Mouse (Mus musculus): ENCODE results near the gene Faap24. TPM values are rescaled to one million over a fixed set of nuclear protein-coding genes. Genes with fewer than 3 reads are reported as not detected.

Gene Faap24
- polyA plus RNA-seq, 1 experiment from 2014 or later: 19.2 TPM

- whole genome bisulfite sequencing: 39% methylated on average over 2 of the region's 2 CpGs
- Histone ChIP-seq H3K9me3 (no peaks in the 10 kb centered on the region), H3K4me1 (replicated peaks) (peaks cover 6% of the 10 kb centered on the region; the same call in 1 of the 2 replicates), H3K4me2 (no peak overlapping the region), H3K4me3 (no peak overlapping the region), H3K27me3 (no peaks in the 10 kb centered on the region), H3K9ac (no peak overlapping the region), H3K36me3 (no peaks in the 10 kb centered on the region), H3K27ac (replicated peaks) (no peak overlapping the region)
- no peak for ATAC-seq (ENCODE audit: low read depth)
Measured at GRCm38 (mm10) chr7:35382706-35383353, 13.8 kb downstream of the Faap24 start.

DNA sequence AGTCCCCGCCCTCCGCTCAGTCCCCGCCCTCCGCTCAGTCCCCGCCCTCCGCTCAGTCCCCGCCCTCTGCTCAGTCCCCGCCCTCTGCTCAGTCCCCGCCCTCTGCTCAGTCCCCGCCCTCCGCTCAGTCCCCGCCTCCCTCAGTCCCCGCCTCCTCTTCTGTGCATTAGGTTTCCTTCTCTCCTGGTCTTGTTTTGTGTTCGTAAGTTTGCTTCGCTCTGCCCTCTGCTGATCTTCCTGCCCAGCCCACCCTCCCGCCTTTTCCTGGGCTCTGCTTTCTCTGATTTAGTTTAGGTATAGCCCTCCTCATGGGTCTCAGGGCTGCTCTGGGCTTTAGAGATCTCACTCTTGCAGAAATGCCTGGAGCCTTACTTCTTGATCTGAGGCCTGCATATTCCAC lies 14.8 kb downstream of the Faap24 start:
- peaks cover 6% of the 10 kb centered on the region; the same call in 1 of the 2 replicates for H3K4me1 ChIP-seq (replicated peaks)
- H3K27ac ChIP-seq (replicated peaks): no peak overlapping the region
- no peaks in the 10 kb centered on the region for H3K9me3 ChIP-seq
- H3K4me3 ChIP-seq: no peak overlapping the region
- H3K4me2 ChIP-seq: no peak overlapping the region
- 56% methylated on average over 16 of the region's 16 CpGs for WGBS
- H3K36me3 ChIP-seq: no peaks in the 10 kb centered on the region
- no peak for ATAC-seq (ENCODE audit: low read depth)
- H3K27me3 ChIP-seq: no peaks in the 10 kb centered on the region
- H3K9ac ChIP-seq: no peak overlapping the region

DNA sequence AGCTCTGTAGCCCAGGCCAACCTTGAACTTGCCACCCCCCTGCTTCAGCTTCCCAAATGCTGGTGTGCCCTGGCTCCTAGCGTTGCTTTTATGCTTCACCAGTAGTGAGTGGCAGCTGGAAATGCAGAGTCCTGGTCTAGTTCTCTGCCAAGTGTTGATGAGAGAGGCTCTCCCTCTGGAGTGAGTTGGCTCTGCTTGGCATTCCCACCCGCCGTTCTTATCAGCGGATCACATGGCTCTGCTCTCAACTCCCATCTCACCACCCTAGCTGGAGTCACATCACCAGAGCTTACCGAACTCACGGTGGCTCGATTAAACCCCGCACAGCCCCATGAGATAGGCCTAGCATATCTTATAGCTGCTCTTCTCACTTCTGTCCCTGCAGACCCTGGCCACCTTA lies 16.3 kb downstream of the Faap24 start:
- 90% methylated on average over 8 of the region's 8 CpGs for WGBS
- no peak for ATAC-seq (ENCODE audit: low read depth)
- H3K36me3 ChIP-seq: no peaks in the 10 kb centered on the region

GRCm38 (mm10) chr7:35379492-35380119 lies 17.0 kb downstream of the Faap24 start:
- peak; percentile 61; the same call in 1 of the 2 replicates for ATAC-seq (ENCODE audit: low read depth)
- Histone ChIP-seq H3K9me3 (no peaks in the 10 kb centered on the region), H3K4me1 (replicated peaks) (peaks cover 6% of the 10 kb centered on the region; the same call in 1 of the 2 replicates), H3K4me3 (no peak overlapping the region), H3K27ac (replicated peaks) (no peak overlapping the region), H3K9ac (no peak overlapping the region), H3K4me2 (no peak overlapping the region), H3K36me3 (no peaks in the 10 kb centered on the region), H3K27me3 (no peaks in the 10 kb centered on the region)
- WGBS: 43% methylated on average over 16 of the region's 16 CpGs

More for the DNA sequence above, 16.3 kb downstream of the Faap24 start:
- Histone ChIP-seq H3K4me3 (no peak overlapping the region), H3K27ac (replicated peaks) (no peak overlapping the region), H3K4me1 (replicated peaks) (peaks cover 6% of the 10 kb centered on the region; the same call in 1 of the 2 replicates), H3K27me3 (no peaks in the 10 kb centered on the region), H3K4me2 (no peak overlapping the region), H3K9me3 (no peaks in the 10 kb centered on the region), H3K9ac (no peak overlapping the region)

- Histone ChIP-seq H3K36me3 (no peaks in the 10 kb centered on the region), H3K4me3 (no peak overlapping the region), H3K9ac (0 out of 2 replicates have a peak overlapping the region, but pooled peaks have one; percentile 17), H3K27ac (replicated peaks) (no peak overlapping the region), H3K4me2 (no peak overlapping the region), H3K4me1 (replicated peaks) (peaks cover 6% of the 10 kb centered on the region; the same call in 1 of the 2 replicates), H3K27me3 (no peaks in the 10 kb centered on the region), H3K9me3 (no peaks in the 10 kb centered on the region)
- no peak for ATAC-seq (ENCODE audit: low read depth)
- WGBS: 88% methylated on average over 9 of the region's 9 CpGs
Measured at GRCm38 (mm10) chr7:35376623-35377022, 20.0 kb downstream of the Faap24 start.

- Histone ChIP-seq H3K9me3 (0 out of 2 replicates have a peak, but pooled peaks cover 3% of the 10 kb centered on the region), H3K4me3 (no peak overlapping the region), H3K27ac (replicated peaks) (no peak overlapping the region), H3K4me1 (replicated peaks) (peaks cover 9% of the 10 kb centered on the region; the same call in 1 of the 2 replicates), H3K4me2 (no peak overlapping the region), H3K36me3 (no peaks in the 10 kb centered on the region), H3K27me3 (no peaks in the 10 kb centered on the region), H3K9ac (no peak overlapping the region)
- ATAC-seq (ENCODE audit: low read depth): no peak
- WGBS: 88% methylated on average over 7 of the region's 7 CpGs
Measured at GRCm38 (mm10) chr7:35374265-35374664, 22.4 kb downstream of the Faap24 start.

GRCm38 (mm10) chr7:35373146-35373989 lies 23.3 kb downstream of the Faap24 start:
- H3K27me3 ChIP-seq: no peaks in the 10 kb centered on the region
- H3K9ac ChIP-seq: no peak overlapping the region
- H3K4me3 ChIP-seq: no peak overlapping the region
- 0 out of 2 replicates have a peak, but pooled peaks cover 8% of the 10 kb centered on the region for H3K9me3 ChIP-seq
- H3K36me3 ChIP-seq: no peaks in the 10 kb centered on the region
- ATAC-seq (ENCODE audit: low read depth): no peak
- H3K4me2 ChIP-seq: no peak overlapping the region
- 69% methylated on average over 16 of the region's 16 CpGs for WGBS
- H3K4me1 ChIP-seq (replicated peaks): peaks cover 9% of the 10 kb centered on the region; the same call in 1 of the 2 replicates
- H3K27ac ChIP-seq (replicated peaks): no peak overlapping the region

DNA sequence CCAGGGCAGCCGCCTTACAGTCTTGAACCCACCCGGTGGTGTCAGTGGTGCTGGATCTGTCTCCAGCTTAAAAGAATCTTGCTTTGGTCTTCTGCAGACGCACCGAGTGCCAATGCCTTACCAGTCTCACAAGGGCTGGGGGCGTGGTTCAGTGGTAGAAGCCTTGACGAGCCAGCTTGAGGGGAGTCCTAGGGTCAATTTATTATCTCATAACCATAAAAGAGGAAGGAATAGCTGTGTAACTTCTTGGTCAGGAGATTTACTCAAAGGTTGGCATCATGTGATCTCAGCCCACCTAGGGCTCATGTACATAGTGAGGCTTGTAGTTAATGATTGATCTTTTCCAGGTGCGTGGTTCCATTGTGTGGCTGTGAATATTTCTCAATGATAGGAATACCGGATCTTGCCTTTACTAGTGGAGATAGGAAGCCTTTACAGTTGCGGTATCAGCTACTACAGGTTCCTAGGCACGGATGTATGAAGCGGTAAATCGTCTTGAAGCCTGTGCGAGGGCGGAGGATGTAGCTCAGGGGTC lies 24.1 kb downstream of the Faap24 start:
- Histone ChIP-seq H3K9ac (no peak overlapping the region), H3K27me3 (no peaks in the 10 kb centered on the region), H3K9me3 (0 out of 2 replicates have a peak, but pooled peaks cover 8% of the 10 kb centered on the region), H3K27ac (replicated peaks) (no peak overlapping the region), H3K4me1 (replicated peaks) (peaks cover 9% of the 10 kb centered on the region; the same call in 1 of the 2 replicates), H3K4me3 (no peak overlapping the region), H3K36me3 (no peaks in the 10 kb centered on the region), H3K4me2 (no peak overlapping the region)
- ATAC-seq (ENCODE audit: low read depth): no peak
- 87% methylated on average over 14 of the region's 14 CpGs for WGBS

DNA sequence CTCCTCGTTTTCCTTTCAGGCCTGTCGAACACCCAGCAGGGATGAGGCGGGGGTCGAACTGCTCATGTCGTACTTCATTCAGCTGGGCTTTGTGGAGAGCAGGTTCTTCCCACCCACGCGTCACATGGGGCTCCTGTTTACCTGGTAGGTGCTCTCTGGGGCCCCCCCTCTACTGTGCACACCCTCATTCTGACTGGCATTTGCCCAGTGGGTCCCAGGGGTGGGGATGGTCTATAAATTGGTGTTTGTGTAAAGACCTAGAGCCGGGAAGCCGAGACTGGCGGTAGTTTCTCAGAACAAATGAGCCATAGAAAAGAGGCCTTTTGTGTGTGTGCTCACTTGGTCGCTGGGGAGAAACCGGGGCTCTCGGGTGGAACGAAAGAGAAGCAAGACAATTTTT lies 25.5 kb downstream of the Faap24 start:
- peak overlapping the region; percentile 61 for H3K27ac ChIP-seq (replicated peaks)
- peaks cover 9% of the 10 kb centered on the region; the same call in 1 of the 2 replicates for H3K4me1 ChIP-seq (replicated peaks)
- H3K9ac ChIP-seq: no peak overlapping the region
- H3K4me2 ChIP-seq: peak overlapping the region; percentile 14; the same call in 1 of the 2 replicates
- H3K9me3 ChIP-seq: 0 out of 2 replicates have a peak, but pooled peaks cover 8% of the 10 kb centered on the region
- H3K27me3 ChIP-seq: no peaks in the 10 kb centered on the region
- 11% methylated on average over 14 of the region's 14 CpGs for WGBS
- no peaks in the 10 kb centered on the region for H3K36me3 ChIP-seq
- ATAC-seq (ENCODE audit: low read depth): peak; percentile 65; the same call in 1 of the 2 replicates
- H3K4me3 ChIP-seq: no peak overlapping the region

DNA sequence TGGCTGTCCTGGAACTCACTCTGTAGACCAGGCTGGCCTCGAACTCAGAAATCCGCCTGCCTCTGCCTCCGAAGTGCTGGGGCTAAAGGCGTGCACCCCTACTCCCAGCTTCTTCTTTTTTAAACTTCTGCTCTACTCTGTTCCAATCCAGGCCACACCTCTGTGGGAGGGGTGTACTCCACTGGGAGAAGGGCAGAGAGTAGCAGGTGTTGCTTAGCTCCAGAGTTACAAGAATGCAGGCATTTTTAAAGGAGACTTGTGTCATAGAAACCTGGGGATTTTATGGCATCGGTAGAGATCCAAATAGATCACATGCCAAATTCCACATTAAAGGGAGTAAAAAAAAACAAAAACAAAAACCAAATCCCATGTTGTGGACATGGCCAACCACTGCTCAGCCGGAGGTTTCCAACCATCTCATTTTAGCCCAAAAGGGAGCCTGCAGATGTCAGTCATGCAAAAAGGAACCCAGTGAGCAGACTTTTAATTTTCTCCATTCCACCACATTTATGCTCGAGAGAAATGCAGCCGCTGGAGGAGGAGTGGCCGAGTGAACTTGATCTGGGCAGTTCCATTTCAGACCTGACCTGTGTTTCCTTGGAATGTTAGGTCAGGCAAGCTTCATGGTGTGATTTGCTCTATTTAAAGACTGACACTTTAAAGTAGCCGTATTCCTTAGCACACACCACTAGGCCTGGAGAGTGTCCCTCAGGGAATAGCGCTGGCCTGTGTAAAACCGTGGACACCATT lies 31.3 kb downstream of the Faap24 start:
- H3K27me3 ChIP-seq: no peaks in the 10 kb centered on the region

DNA sequence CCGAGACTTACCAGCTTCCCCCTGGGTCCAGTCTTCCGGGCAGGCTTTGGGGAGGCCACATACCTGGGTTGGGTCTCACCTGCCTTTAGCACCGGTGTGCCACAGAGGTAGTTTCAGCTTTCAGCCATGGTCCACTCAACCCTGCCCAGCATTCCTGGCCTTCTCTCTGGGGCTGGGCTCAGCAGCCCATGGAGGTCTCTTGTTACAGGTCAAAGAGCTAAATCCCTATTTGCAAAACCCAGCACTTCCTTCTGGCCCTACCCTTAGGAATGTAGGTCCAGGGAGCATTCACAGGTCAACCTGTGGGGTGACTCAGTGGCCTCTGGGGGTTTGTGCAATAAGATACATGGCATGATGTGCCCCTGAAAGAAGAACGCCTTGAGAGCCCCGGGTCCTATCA lies 33.8 kb downstream of the Faap24 start:
- Histone ChIP-seq H3K9me3 (no peaks in the 10 kb centered on the region), H3K9ac (no peak overlapping the region), H3K36me3 (no peaks in the 10 kb centered on the region), H3K27ac (replicated peaks) (no peak overlapping the region), H3K4me2 (no peak overlapping the region), H3K4me3 (no peak overlapping the region), H3K4me1 (replicated peaks) (no peaks in the 10 kb centered on the region), H3K27me3 (no peaks in the 10 kb centered on the region)
- 94% methylated on average over 5 of the region's 5 CpGs for WGBS
- ATAC-seq (ENCODE audit: low read depth): no peak

More for the DNA sequence above, 31.3 kb downstream of the Faap24 start:
- no peak overlapping the region for H3K4me2 ChIP-seq
- WGBS: 75% methylated on average over 12 of the region's 12 CpGs
- H3K9me3 ChIP-seq: 0 out of 2 replicates have a peak, but pooled peaks cover 8% of the 10 kb centered on the region
- no peaks in the 10 kb centered on the region for H3K4me1 ChIP-seq (replicated peaks)
- H3K27ac ChIP-seq (replicated peaks): no peak overlapping the region
- no peak for ATAC-seq (ENCODE audit: low read depth)
- H3K9ac ChIP-seq: no peak overlapping the region
- H3K36me3 ChIP-seq: no peaks in the 10 kb centered on the region
- no peak overlapping the region for H3K4me3 ChIP-seq

Measured in neural tube, embryonic 13.5 days (tissue).